Mouse (Mus musculus) right cerebral cortex, adult 2 months (tissue): ENCODE measurements around the gene Treml1.
A peak's percentile ranks its signal among the peaks of the same experiment; 100 is the strongest.

Source experiments
- DNase-seq, 2 experiments: peaks; one replicate each; pipeline ENCODE4 v3.0.0; 2021 to 2022; ENCODE audit warnings: low spot score in 2 of 2

Treml1 gene

DNA sequence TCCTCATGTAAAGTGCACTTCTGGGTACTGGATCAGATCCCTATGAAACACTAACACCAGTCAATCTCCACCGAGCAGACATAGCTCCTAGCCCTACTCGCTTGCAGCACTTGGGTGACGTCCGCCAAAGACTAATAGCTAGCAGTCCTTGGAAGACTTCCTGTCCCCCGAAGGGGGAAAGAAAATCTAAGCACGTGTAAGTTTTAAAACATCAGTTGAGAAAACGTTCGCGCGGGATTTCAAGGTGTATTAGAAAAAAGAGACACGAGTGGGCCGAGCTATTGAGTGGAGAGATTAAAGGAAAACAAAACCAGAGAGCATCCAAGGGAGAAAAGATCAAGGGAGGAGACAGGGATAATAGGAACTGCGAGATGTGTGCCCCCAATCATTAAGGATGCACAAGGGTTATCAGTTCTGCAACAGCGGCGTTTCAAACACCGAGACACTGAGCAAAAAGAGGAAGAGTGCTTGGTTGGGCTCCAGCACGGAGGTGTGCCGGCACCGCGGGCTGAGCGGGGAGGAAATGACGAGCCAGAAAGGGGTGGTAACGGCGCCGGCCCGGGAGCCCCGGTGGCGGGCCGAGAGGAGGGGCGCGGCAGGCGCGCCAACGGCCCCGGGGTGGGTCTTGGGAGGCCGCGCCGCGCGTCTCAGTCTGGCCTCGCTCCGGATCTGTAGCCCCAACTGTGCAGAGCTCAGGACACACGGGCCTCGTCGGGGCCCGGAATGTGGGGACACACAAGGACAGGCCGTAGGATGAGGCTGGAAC lies 49.0 kb downstream of the Treml1 start:
- peak; percentile 60 to 64 for DNase-seq

DNA sequence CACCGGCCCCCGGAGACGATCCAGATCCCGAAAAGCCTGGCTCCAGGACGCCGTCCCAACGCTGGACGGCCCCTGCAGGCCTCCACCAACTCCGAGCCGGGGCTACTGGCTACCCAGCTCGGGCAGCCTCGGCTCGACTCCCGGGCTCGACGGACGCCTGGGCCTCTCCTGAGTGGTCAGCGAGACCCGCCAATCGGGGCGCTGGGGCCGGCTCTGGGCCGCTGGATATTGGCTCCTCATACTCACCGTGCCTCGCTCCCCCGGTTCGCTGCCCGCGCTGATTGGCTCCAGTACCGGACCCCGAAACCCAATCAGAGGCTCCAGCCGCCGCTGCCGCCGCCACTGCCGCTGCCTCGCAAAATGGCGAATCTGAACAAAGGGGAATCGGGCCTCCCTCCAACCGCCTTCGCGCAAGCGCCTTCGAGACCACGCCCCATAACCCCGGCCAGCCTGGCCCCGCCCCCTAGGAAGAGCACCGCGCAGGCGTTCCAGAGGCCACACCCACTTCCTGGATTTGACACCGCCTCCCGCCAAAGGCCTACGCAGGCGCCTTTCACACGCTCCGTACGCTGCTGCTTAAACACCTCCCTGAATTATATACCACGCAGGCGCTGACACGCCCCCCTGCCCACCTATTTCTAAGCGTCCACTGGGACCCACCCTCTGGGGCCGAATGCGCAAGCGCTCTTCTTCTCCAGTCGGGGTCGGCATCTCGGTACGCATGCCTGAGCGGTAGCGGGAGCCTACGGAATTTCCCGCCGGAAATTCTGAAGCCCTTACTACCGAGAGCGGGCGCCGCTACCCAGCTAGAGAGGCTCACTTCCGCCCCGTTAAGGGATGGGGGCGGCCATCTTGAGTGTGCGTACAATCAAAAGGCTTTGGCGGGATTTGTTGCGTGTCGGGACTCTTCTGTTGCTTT lies 49.9 kb downstream of the Treml1 start, which contains the start of the genes Nfya and Oard1:
TSS of gene Nfya (minus strand) at position 527 of the 919 bp plus-strand sequence.
TSS of gene Oard1 (plus strand) at position 635 of the 919 bp plus-strand sequence.
- peak; percentile 99 to 100 for DNase-seq

DNA sequence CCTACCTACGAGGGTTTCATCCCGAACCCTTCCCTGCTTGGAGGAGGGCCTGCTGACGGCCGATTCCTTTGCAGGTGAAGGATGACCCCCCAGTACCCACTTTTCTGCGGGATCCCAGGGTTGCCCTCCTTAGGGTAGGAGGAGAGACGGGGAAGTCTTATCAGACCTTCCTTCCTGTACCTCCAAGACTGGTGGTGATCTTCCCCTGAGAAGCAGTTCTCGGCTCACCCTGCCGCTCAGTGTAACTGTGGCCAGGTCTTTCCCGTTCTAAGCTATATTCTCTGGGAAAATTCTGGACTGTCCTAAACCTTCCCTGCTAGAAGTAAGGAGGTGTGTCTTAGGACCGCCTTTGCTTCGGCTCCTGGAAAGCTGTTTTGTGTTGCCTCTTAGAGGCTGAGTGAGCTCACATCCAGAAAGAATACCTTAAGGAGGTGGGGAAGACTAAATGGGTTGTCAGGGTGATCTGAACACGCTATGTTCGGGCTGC lies 50.6 kb downstream of the Treml1 start:
- DNase-seq, result no peak

DNA sequence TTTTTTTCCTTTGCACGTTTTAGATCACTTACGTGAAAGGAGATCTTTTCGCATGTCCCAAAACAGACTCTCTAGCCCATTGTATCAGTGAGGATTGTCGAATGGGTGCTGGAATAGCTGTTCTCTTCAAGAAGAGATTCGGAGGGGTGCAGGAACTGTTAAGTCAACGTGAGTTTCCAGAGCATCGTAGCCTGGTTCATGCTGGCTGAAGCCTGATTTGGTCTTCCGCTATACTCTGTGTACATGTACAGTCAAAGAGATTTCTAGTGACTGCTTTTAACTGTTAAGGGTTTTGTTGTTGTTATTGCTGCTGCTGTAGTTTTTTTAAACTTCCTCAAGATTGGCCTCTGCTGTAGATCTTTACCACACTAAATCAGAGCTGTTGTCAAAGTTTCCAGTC lies 51.5 kb downstream of the Treml1 start:
- DNase-seq, result no peak

DNA sequence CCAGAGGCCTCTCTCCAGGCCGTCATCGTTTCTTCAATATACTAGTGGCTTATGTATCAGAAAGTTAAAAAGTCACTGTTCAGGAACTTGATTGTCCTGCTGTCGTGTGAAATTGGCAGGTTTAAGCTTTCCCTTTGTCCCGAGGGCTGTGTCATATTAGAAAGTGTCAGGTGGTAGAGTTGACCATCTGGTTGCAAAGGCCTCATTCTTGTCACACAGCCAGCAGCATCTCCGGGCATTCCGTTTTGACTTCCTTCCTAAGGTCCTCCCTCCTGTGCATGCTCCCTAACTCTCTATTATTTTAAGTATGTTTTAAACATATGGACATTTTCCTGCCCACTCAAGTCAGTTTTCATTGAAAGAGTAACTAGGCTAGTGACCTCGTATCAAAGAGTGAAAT lies 56.3 kb downstream of the Treml1 start:
- no peak for DNase-seq
